Mouse (Mus musculus) heart, embryonic 15.5 days (tissue): ENCODE measurements around the gene Gfra1. TPM values are rescaled to one million over a fixed set of nuclear protein-coding genes. Genes with fewer than 3 reads are reported as not detected.

ENCODE experiments used
- ATAC-seq: fragments of 200-750 bp; cut with Nextera tagmentation; replicated peaks from 2 replicates; pipeline ENCODE4 v1.8.0; 2017; ENCODE audit warnings: low read depth, moderate TSS enrichment; ENCODE audit not compliant: insufficient number of reproducible peaks, insufficient read depth, low FRiP score
- H3K27ac ChIP-seq: fragments of 300-500 bp; sonication (generic); 2 replicates; pipeline ENCODE4 v1.5.1; 2015; ENCODE audit warnings: mild to moderate bottlenecking, inconsistent platforms
- H3K27me3 ChIP-seq: fragments of 300-500 bp; sonication (generic); 2 replicates; pipeline ENCODE4 v1.6.1; 2015; ENCODE audit warnings: inconsistent platforms
- H3K36me3 ChIP-seq: fragments of 300-500 bp; sonication (generic); 2 replicates; pipeline ENCODE4 v1.6.1; 2015; ENCODE audit warnings: mild to moderate bottlenecking, inconsistent platforms
- H3K4me1 ChIP-seq: fragments of 300-500 bp; sonication (generic); replicated peaks from 2 replicates; pipeline ENCODE4 v1.6.1; 2015; ENCODE audit warnings: inconsistent platforms
- H3K4me2 ChIP-seq: fragments of 300-500 bp; sonication (generic); 2 replicates; pipeline ENCODE4 v1.6.1; 2015; ENCODE audit warnings: inconsistent platforms, mild to moderate bottlenecking, moderate library complexity
- H3K4me3 ChIP-seq: fragments of 300-500 bp; sonication (generic); 2 replicates; pipeline ENCODE4 v1.5.1; 2015; ENCODE audit warnings: mild to moderate bottlenecking, inconsistent platforms
- H3K9ac ChIP-seq: fragments of 300-500 bp; sonication (generic); 2 replicates; pipeline ENCODE4 v1.6.1; 2015; ENCODE audit warnings: mild to moderate bottlenecking, inconsistent platforms
- H3K9me3 ChIP-seq: fragments of 300-500 bp; sonication (generic); replicated peaks from 2 replicates; pipeline ENCODE4 v1.6.1; 2016; ENCODE audit warnings: inconsistent platforms
- WGBS: fragments of 180-500 bp; shearing (Covaris S2); methylation state at CpG from one replicate; pipeline ENCODE4 v1.1.7; 2015; ENCODE audit warnings: mixed read lengths; 5-methylcytosine and 5-hydroxymethylcytosine counted together
- polyA plus RNA-seq: library from polyadenylated mRNA; unstranded; fragments of >200 nt; fragmentation: Nextera tagmentation; extraction: Ambion mirVana; gene quantifications from 2 replicates; pipeline ENCODE4 v1.2.1, GENCODE M21; 2015

Gfra1 gene
- polyA plus RNA-seq, 1 experiment from 2014 or later: 2.7 TPM

DNA sequence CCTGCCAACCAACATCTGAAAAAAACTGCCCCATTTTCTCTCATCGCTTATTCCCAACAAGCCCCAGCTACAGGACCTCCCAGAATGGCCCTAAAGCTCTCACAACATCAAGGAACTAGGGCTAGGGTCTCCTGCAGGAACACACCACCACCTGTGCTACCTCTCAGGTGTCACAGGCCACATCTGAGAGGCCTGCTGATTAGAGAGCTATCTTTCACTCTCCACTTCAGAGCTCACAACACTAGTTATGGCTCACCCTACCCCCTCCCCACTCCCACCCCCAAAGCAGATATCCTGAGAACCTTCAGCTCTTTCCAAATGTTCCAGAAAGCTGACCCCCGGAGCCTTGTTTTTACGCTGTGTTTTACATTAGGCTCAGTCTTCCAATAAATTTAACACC lies 36.4 kb downstream of the Gfra1 start:
- Histone ChIP-seq H3K27ac (no peak overlapping the region), H3K4me3 (no peak overlapping the region), H3K4me2 (no peak overlapping the region), H3K27me3 (no peaks in the 10 kb centered on the region), H3K36me3 (no peaks in the 10 kb centered on the region), H3K9ac (no peak overlapping the region), H3K4me1 (peaks cover 9% of the 10 kb centered on the region), H3K9me3 (no peaks in the 10 kb centered on the region)
- ATAC-seq: no peak
- WGBS: 58% methylated on average over 3 of the region's 3 CpGs

DNA sequence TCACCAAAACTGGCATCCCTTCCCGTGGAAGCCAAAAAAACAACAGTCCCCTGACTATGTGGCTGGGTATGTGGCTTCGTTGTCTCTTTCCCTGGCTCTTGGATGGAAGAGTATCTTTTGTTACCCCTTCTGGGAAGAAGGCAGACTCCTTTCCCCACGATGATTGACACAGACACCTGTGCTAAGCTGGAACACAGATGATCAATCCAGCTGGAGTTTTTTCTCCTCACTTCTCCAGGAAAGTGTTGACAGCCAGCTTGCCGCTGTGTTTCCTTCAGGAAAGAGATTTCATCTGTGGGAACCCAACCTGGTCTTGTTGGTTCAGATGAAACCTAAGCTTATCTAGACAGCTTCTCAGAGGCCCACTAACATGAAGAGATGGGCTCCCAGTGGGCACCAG lies 40.5 kb downstream of the Gfra1 start:
- H3K9ac ChIP-seq: no peak overlapping the region
- no peaks in the 10 kb centered on the region for H3K9me3 ChIP-seq
- no peak overlapping the region for H3K4me2 ChIP-seq
- H3K4me3 ChIP-seq: no peak overlapping the region
- peaks cover 11% of the 10 kb centered on the region for H3K4me1 ChIP-seq
- ATAC-seq: no peak
- H3K27ac ChIP-seq: no peak overlapping the region
- no peaks in the 10 kb centered on the region for H3K36me3 ChIP-seq
- 64% methylated on average over 4 of the region's 4 CpGs for WGBS
- H3K27me3 ChIP-seq: no peaks in the 10 kb centered on the region

GRCm38 (mm10) chr19:58414733-58415132 lies 41.0 kb downstream of the Gfra1 start:
- H3K27me3 ChIP-seq: no peaks in the 10 kb centered on the region

GRCm38 (mm10) chr19:58413290-58413689 lies 42.4 kb downstream of the Gfra1 start:
- H3K27me3 ChIP-seq: no peaks in the 10 kb centered on the region
- H3K9me3 ChIP-seq: no peaks in the 10 kb centered on the region
- H3K4me3 ChIP-seq: peak overlapping the region; percentile 12; the same call in 1 of the 2 replicates
- 7% methylated on average over 8 of the region's 8 CpGs for WGBS
- H3K9ac ChIP-seq: no peak overlapping the region
- no peaks in the 10 kb centered on the region for H3K36me3 ChIP-seq
- no peak overlapping the region for H3K27ac ChIP-seq
- 0 out of 2 replicates have a peak, but pooled peaks cover 2% of the 10 kb centered on the region for H3K4me1 ChIP-seq
- H3K4me2 ChIP-seq: peak overlapping the region; percentile 51
- no peak for ATAC-seq

More at GRCm38 (mm10) chr19:58414733-58415132, 41.0 kb downstream of the Gfra1 start:
- Histone ChIP-seq H3K4me3 (no peak overlapping the region), H3K27ac (no peak overlapping the region), H3K9me3 (no peaks in the 10 kb centered on the region), H3K9ac (no peak overlapping the region), H3K4me2 (no peak overlapping the region), H3K4me1 (peaks cover 9% of the 10 kb centered on the region), H3K36me3 (no peaks in the 10 kb centered on the region)
- no peak for ATAC-seq

GRCm38 (mm10) chr19:58412811-58413210 lies 42.9 kb downstream of the Gfra1 start:
- Histone ChIP-seq H3K4me1 (0 out of 2 replicates have a peak, but pooled peaks cover 2% of the 10 kb centered on the region), H3K4me3 (no peak overlapping the region), H3K27ac (no peak overlapping the region), H3K27me3 (no peaks in the 10 kb centered on the region), H3K36me3 (no peaks in the 10 kb centered on the region), H3K9me3 (no peaks in the 10 kb centered on the region), H3K4me2 (no peak overlapping the region), H3K9ac (no peak overlapping the region)
- WGBS: 64% methylated on average over 2 of the region's 3 CpGs
- ATAC-seq: no peak

- H3K9me3 ChIP-seq: no peaks in the 10 kb centered on the region
- ATAC-seq: no peak
Measured at GRCm38 (mm10) chr19:58406726-58407125, 49.0 kb downstream of the Gfra1 start.

DNA sequence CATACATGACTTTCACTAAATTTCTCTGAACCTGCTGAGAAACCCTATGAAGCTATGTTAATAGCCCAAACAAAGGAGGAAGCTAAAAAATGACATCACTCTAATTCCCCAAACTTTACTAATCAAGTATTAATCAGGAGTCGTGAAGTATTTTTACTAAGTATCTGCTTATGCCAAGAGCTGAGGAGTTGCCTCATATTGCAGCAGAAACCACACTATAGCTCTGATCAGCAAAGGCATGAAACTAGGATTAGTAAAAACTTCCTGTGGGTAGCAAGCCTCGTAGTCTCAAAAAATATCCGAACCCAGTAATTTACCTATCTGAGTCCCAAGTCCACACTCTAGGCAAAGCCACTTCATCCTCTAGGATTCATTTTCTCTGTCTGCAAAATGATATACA lies 55.5 kb downstream of the Gfra1 start:
- H3K4me3 ChIP-seq: no peak overlapping the region
- no peaks in the 10 kb centered on the region for H3K36me3 ChIP-seq
- 70% methylated on average over 3 of the region's 3 CpGs for WGBS
- H3K27ac ChIP-seq: no peak overlapping the region
- no peaks in the 10 kb centered on the region for H3K27me3 ChIP-seq
- no peaks in the 10 kb centered on the region for H3K9me3 ChIP-seq
- ATAC-seq: no peak
- peaks cover 13% of the 10 kb centered on the region for H3K4me1 ChIP-seq
- no peak overlapping the region for H3K9ac ChIP-seq
- no peak overlapping the region for H3K4me2 ChIP-seq

More at GRCm38 (mm10) chr19:58406726-58407125, 49.0 kb downstream of the Gfra1 start:
- Histone ChIP-seq H3K4me1 (no peaks in the 10 kb centered on the region), H3K27me3 (no peaks in the 10 kb centered on the region), H3K4me3 (no peak overlapping the region), H3K36me3 (no peaks in the 10 kb centered on the region), H3K27ac (no peak overlapping the region), H3K4me2 (no peak overlapping the region), H3K9ac (no peak overlapping the region)

GRCm38 (mm10) chr19:58399166-58399565 lies 56.5 kb downstream of the Gfra1 start:
- Histone ChIP-seq H3K4me2 (no peak overlapping the region), H3K27ac (no peak overlapping the region), H3K27me3 (no peaks in the 10 kb centered on the region), H3K9ac (no peak overlapping the region), H3K4me1 (peaks cover 13% of the 10 kb centered on the region), H3K36me3 (no peaks in the 10 kb centered on the region), H3K4me3 (no peak overlapping the region), H3K9me3 (no peaks in the 10 kb centered on the region)
- WGBS: 31% methylated on average over 6 of the region's 6 CpGs
- ATAC-seq: no peak

DNA sequence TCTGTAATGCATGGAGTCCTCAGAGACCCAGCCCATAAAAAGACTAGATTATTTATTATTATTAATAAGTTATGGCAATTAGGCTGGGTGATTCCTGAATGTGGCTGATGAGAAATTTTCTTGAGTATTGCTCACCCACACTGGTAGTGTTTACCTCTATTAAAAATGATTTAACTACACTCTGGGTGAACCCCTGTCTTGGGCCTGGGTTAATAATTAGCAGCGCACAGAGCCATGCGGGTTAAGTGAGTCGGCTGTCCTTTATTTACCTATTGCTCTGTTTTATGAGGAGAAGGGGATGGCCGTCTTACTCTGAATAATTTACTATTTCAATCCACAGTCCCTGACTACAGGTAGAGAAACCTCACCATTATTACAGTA lies 59.1 kb downstream of the Gfra1 start:
- no peak for ATAC-seq
- Histone ChIP-seq H3K9me3 (no peaks in the 10 kb centered on the region), H3K4me2 (no peak overlapping the region), H3K4me1 (peaks cover 13% of the 10 kb centered on the region), H3K27me3 (no peaks in the 10 kb centered on the region), H3K27ac (no peak overlapping the region), H3K4me3 (no peak overlapping the region), H3K9ac (no peak overlapping the region), H3K36me3 (no peaks in the 10 kb centered on the region)
- WGBS: 86% methylated on average over 4 of the region's 4 CpGs

GRCm38 (mm10) chr19:58395785-58396603 lies 59.7 kb downstream of the Gfra1 start:
- no peak overlapping the region for H3K4me3 ChIP-seq
- H3K9ac ChIP-seq: no peak overlapping the region
- no peak for ATAC-seq
- 73% methylated on average over 16 of the region's 16 CpGs for WGBS
- H3K27ac ChIP-seq: no peak overlapping the region
- no peaks in the 10 kb centered on the region for H3K36me3 ChIP-seq
- peaks cover 13% of the 10 kb centered on the region for H3K4me1 ChIP-seq
- H3K27me3 ChIP-seq: no peaks in the 10 kb centered on the region
- H3K4me2 ChIP-seq: no peak overlapping the region
- no peaks in the 10 kb centered on the region for H3K9me3 ChIP-seq

GRCm38 (mm10) chr19:58393121-58393520 lies 62.6 kb downstream of the Gfra1 start:
- Histone ChIP-seq H3K9me3 (no peaks in the 10 kb centered on the region), H3K4me2 (no peak overlapping the region), H3K9ac (no peak overlapping the region), H3K4me3 (no peak overlapping the region), H3K36me3 (no peaks in the 10 kb centered on the region), H3K27me3 (no peaks in the 10 kb centered on the region), H3K4me1 (peaks cover 4% of the 10 kb centered on the region; the same call in 1 of the 2 replicates), H3K27ac (no peak overlapping the region)
- 82% methylated on average over 7 of the region's 7 CpGs for WGBS
- ATAC-seq: no peak

DNA sequence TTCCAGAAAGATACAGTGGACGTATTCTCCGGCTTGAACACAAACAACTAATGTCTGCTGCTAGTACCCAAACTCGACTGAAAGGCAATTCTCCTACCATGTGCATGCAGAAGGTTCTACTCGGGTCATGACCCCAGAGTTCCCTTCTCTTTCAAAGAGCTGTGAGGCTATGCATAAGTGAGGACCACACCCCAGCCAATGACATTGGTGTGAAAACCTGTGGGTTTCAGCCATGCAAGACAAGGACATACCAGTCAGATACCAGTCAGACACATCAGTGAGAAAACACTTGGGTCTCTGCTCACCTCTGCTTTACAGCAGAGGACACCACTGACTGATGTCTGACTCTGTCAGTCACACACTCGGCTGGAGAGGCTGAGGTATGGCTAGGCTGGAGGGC lies 63.9 kb downstream of the Gfra1 start:
- Histone ChIP-seq H3K9me3 (no peaks in the 10 kb centered on the region), H3K27me3 (no peaks in the 10 kb centered on the region), H3K4me1 (peaks cover 4% of the 10 kb centered on the region; the same call in 1 of the 2 replicates), H3K9ac (no peak overlapping the region), H3K36me3 (no peaks in the 10 kb centered on the region), H3K4me2 (no peak overlapping the region), H3K4me3 (no peak overlapping the region), H3K27ac (no peak overlapping the region)
- WGBS: 74% methylated on average over 5 of the region's 5 CpGs
- no peak for ATAC-seq
